Mouse (Mus musculus) right cerebral cortex, postnatal 36 days (tissue): Measurements from ENCODE around the gene Eif3d.
A peak's percentile ranks its signal among the peaks of the same experiment; 100 is the strongest.

Experiments used
- DNase-seq, 2 experiments: peaks; one replicate each; pipeline ENCODE4 v3.0.0; 2022; ENCODE audit warnings: low spot score in 2 of 2, mixed read lengths in 1 of 2

Gene Eif3d

DNA sequence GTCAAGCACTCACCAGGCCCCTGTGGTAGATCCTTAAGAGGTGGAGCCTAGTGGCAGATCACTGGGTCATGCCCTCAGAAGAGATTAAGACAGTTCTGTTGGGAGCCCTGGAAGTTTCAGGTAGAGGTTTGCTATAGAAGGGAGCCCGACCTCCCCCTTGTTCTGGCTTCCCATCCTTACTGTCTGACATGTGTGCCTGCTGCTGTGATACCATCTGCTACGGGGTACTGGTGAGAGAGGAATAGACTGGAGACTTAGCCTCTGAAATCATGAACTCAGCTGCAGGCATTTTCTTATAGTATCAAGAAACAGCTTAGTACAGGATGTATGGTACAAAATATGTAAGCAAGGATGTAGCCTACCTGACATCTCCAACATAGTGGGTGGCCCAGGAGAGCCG, 17.7 kb downstream of the Eif3d start:
- DNase-seq = no peak

- no peak for DNase-seq
Measured at GRCm38 (mm10) chr15:77949061-77949460, 21.6 kb downstream of the Eif3d start.

GRCm38 (mm10) chr15:77945711-77946110, 24.9 kb downstream of the Eif3d start:
- DNase-seq = peak in 1 of 2 experiments; percentile 28

- DNase-seq = no peak
Measured at GRCm38 (mm10) chr15:77941563-77941962, 29.1 kb downstream of the Eif3d start.

GRCm38 (mm10) chr15:77938516-77938915, 32.1 kb downstream of the Eif3d start:
- DNase-seq = no peak

- peak; percentile 45 for DNase-seq
Measured at GRCm38 (mm10) chr15:77935673-77936375, 34.8 kb downstream of the Eif3d start.

DNA sequence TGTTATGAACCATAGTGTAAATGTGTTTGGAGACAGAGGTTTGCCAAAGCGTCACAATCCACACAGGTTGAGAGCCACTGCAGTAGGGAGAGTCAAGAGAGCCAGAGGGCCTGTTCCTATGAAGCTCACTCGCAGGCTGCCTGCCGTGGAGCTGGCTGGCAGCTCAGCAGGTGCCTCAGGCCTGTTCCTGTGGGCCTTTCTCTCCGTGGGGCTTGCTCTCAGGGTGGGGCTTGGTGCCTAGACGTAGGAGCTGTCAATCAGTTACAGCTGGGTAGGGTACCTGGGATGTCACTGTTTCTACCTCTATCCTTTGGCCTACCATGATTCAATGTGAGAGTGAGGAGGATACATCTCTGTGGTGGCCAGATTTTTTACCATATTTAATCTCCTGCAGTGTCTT, 35.6 kb downstream of the Eif3d start:
- DNase-seq = no peak

GRCm38 (mm10) chr15:77934326-77934725, 36.3 kb downstream of the Eif3d start:
- DNase-seq = no peak

- peak; percentile 95 to 98 for DNase-seq
Measured at GRCm38 (mm10) chr15:77933770-77934169, 36.8 kb downstream of the Eif3d start.

GRCm38 (mm10) chr15:77933222-77933621, 37.4 kb downstream of the Eif3d start:
- DNase-seq = no peak

GRCm38 (mm10) chr15:77931689-77932016, 39.0 kb downstream of the Eif3d start:
- no peak for DNase-seq

GRCm38 (mm10) chr15:77930986-77931688, 39.5 kb downstream of the Eif3d start:
- DNase-seq = no peak

- DNase-seq = no peak
Measured at GRCm38 (mm10) chr15:77929804-77930203, 40.8 kb downstream of the Eif3d start.

GRCm38 (mm10) chr15:77928673-77929331, 41.8 kb downstream of the Eif3d start, which contains the start of gene Txn2:
Txn2 (minus strand) TSS chr15:77929006.
- peak; percentile 96 to 98 for DNase-seq

GRCm38 (mm10) chr15:77928091-77928490, 42.5 kb downstream of the Eif3d start:
- no peak for DNase-seq

DNA sequence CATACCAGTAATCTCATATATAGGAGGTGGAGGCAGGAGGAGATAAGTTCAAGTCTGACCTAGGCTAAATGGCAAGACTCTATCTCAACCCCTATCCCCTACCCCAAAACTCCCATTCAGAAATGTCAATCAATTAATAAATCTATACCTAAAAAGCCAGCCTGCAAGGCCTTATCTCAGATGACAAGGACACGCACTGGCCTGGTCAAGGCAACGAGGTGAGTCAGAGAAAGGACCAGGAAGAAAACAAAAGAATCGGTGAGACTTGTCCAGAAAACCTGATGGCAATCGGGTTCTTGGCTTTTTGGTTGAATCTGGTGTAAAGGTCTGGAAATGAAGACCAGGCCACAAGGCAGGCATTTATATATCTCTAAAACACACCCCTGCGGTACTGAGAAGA, 43.7 kb downstream of the Eif3d start:
- no peak for DNase-seq

DNA sequence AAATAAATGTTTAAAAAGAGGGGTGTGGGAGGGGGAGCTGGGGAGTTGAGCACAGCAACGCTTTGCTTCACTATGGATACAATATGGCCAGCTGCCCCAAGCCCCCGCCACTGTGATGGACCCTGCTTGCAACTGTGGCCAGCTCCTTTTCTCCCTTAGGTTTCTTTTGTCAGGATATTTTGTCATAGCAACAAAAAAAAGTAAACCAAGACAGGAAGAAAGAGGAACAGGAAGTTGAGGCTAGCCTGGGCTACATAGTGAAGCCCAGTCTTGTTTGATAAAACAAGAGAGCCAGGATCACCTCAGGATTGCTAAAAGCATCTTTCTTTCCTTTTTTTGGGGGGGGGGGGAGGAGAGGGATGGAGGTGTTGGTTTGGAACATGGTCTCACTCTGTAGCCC, 45.4 kb downstream of the Eif3d start:
- no peak for DNase-seq

DNA sequence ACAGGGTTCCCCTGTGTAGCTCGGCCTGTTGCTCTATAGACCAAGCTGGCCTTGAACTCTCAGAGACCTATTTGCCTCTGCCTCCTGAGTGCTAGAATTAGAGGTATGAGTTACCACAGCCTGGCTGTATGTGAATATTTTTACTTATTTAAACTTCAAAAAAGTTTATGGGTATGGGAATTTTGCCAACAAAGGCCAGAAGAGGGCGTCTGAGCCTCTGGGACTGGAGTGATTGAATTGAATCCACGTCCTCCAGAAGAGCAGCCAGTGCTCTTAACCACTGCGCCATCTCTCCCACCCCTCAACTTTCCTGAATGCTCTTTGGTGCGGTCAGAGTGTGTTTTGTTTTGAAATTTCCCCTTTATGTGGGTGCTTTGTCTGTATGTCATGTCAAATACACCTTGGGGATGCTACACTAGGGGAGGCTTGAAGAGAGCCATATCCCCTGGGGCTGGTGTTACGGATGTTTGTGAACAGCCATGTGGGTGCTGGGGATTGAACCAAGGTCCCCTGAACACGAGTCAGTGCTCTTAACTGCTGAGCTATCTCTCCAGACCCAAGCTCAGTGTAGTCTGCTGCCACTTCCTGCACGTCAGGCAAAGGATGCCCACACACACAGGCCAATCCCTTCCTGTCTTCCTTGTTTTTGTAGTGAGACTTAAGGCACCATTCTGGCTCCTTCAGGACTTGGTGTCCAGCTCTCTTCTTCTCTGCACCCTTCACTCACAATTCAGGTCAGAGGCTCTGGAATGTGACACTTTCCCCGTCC, 47.2 kb downstream of the Eif3d start:
- DNase-seq = no peak

DNA sequence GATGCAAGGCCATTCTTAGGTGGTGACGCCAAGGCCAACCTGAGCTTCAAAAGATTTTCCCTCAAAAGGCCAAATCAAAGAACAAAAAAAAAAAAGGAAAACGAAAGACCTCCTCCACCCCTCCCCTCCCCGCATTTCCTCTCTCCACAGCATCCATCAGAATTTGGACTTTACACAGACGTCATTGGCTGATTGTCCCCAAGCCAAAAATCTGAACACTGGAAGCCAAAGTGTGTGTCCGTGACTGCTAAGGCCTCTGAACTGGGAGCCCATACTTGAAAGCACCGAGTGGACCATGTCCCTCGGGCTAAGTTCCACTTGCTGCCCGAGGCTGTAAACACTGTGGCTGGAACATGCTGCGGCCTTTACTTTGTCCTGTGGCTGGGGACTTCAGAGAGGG, 47.9 kb downstream of the Eif3d start:
- DNase-seq = no peak

- no peak for DNase-seq
Measured at GRCm38 (mm10) chr15:77921636-77922035, 49.0 kb downstream of the Eif3d start.

DNA sequence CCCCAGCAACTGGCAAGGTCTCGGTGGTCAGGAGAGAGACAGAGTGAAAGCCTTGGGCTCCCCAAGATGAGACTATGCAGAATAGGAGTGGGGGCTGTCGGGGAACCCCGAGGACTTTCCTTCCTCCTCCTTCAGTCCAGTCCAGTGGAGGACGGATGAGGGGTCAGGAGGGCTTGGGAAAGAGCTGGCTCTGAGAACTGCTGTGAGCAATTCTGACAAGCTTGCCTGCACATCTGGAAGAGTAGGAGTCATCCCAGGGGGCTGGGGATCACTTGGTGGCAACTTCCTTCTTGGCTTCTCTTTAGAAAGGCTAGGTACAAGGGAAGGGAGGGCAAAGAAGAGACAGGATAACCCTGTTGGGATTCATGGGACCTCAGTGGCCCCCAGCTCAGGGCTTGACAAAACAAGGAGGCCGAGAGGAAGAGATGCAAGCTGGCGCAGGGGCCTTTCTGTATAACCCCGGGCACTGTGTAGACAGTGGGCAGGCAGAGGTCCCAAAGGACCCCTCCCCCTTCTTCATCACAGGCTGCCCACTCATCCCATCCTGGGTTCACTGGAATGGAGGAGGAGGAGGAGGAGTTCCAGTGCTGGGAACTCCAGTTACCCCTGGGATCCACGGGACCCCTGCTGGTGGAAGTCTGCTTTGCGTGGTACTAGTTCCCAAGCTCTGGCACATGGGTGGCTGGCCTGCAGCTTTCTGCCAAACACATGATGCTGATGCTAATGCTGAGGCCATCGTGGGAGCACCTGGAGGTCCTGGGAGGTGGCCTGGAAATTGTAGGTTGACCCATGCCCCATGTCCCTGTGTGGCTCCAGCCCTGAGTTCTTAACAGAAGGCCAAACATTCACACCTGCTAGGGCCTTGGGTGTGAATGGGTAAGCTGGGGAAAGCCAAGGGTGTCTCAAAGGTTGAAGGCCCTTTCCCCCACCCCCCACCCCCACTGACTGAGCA, 49.8 kb downstream of the Eif3d start:
- no peak for DNase-seq
